Mouse (Mus musculus): ENCODE measurements around the gene Slf2. TPM values are rescaled to one million over a fixed set of nuclear protein-coding genes. Genes with fewer than 3 reads are reported as not detected.
A peak's percentile ranks its signal among the peaks of the same experiment; 100 is the strongest.

Slf2 gene
- polyA plus RNA-seq, 1 experiment from 2014 or later = 57.0 TPM

GRCm38 (mm10) chr19:44989567-44990495 is 58.9 kb downstream of the Slf2 start:
- DNase-seq (ENCODE audit: low spot score) (no peak), ATAC-seq (ENCODE audit: insufficient number of reproducible peaks, low FRiP score, low TSS enrichment, low read depth) (0 out of 2 replicates have a peak, but pooled peaks have one; percentile 10)
- Histone ChIP-seq H3K4me2 (ENCODE audit: low read depth, severe bottlenecking) (peak overlapping the region; percentile 96), H3K27ac (replicated peaks; ENCODE audit: low read depth, low read length) (no peak overlapping the region; the same call in 1 of the 2 replicates), H3K9me3 (ENCODE audit: control insufficient read depth, low read length) (no peaks in the 10 kb centered on the region), H3K4me1 (ENCODE audit: control insufficient read depth, insufficient read depth, low read length) (peaks cover 15% of the 10 kb centered on the region), H3K27me3 (ENCODE audit: control insufficient read depth, insufficient read depth, low read length) (no peaks in the 10 kb centered on the region), H3K4me3 (ENCODE audit: low read depth, low read length) (peak overlapping the region; percentile 75), H3K9ac (ENCODE audit: low read length) (peak overlapping the region; percentile 75), H3K36me3 (ENCODE audit: control insufficient read depth, insufficient read depth, low read length) (no peaks in the 10 kb centered on the region)
- 8% methylated on average over 21 of the region's 22 CpGs for WGBS

DNA sequence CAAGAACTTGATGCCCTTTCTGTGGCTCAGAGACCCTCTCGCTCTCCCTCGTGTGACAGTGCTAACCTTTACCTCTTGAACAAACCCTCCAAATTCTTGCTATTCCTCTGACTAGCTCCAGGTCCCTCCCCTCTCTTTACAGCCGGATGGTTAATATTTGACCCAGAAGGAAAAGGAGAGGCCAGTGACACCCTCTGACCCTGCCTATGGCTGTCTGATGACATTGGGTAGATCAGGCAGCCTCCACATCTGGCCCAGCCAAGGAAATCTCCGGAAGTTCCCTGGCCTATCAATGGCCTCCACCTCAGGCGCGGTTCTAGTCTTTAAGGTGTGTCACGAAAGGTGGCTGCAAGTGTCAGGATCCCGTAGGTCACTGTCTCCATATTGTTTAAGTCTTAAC is 60.1 kb downstream of the Slf2 start:
- H3K36me3 ChIP-seq (ENCODE audit: control insufficient read depth, insufficient read depth, low read length) = no peaks in the 10 kb centered on the region
- ATAC-seq (ENCODE audit: insufficient number of reproducible peaks, low FRiP score, low TSS enrichment, low read depth) = no peak
- DNase-seq (ENCODE audit: low spot score) = no peak
- H3K9me3 ChIP-seq (ENCODE audit: control insufficient read depth, low read length) = no peaks in the 10 kb centered on the region
- H3K27ac ChIP-seq (replicated peaks; ENCODE audit: low read depth, low read length) = no peak overlapping the region
- H3K4me3 ChIP-seq (ENCODE audit: low read depth, low read length) = no peak overlapping the region
- H3K27me3 ChIP-seq (ENCODE audit: control insufficient read depth, insufficient read depth, low read length) = no peaks in the 10 kb centered on the region
- peaks cover 15% of the 10 kb centered on the region for H3K4me1 ChIP-seq (ENCODE audit: control insufficient read depth, insufficient read depth, low read length)
- no peak overlapping the region for H3K4me2 ChIP-seq (ENCODE audit: low read depth, severe bottlenecking)
- H3K9ac ChIP-seq (ENCODE audit: low read length) = no peak overlapping the region
- WGBS = 86% methylated on average over 8 of the region's 8 CpGs

DNA sequence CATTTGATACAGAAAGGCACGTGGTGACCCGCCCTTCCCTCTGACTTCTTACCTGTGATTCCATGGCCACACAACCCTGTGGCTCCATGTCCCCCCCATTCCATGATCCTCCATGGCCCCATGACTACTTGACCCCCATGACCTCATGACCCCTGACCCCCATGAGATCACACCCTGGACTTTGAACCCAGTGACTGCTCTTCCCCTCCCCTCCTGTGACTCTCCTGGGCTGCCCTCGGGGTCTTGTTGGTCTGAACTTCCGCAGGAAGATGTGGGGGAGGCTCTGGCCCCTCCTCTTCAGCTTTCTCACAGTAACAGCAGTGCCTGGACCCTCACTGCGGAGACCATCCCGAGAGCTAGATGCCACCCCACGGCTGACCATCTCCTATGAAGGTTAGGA is 61.3 kb downstream of the Slf2 start:
- no peaks in the 10 kb centered on the region for H3K36me3 ChIP-seq (ENCODE audit: control insufficient read depth, insufficient read depth, low read length)
- ATAC-seq (ENCODE audit: insufficient number of reproducible peaks, low FRiP score, low TSS enrichment, low read depth) (no peak), DNase-seq (ENCODE audit: low spot score) (no peak)
- 34% methylated on average over 7 of the region's 7 CpGs for WGBS
- H3K4me3 ChIP-seq (ENCODE audit: low read depth, low read length) = no peak overlapping the region
- no peak overlapping the region for H3K9ac ChIP-seq (ENCODE audit: low read length)
- peaks cover 15% of the 10 kb centered on the region for H3K4me1 ChIP-seq (ENCODE audit: control insufficient read depth, insufficient read depth, low read length)
- no peaks in the 10 kb centered on the region for H3K9me3 ChIP-seq (ENCODE audit: control insufficient read depth, low read length)
- H3K27me3 ChIP-seq (ENCODE audit: control insufficient read depth, insufficient read depth, low read length) = no peaks in the 10 kb centered on the region
- H3K4me2 ChIP-seq (ENCODE audit: low read depth, severe bottlenecking) = no peak overlapping the region
- H3K27ac ChIP-seq (replicated peaks; ENCODE audit: low read depth, low read length) = no peak overlapping the region

DNA sequence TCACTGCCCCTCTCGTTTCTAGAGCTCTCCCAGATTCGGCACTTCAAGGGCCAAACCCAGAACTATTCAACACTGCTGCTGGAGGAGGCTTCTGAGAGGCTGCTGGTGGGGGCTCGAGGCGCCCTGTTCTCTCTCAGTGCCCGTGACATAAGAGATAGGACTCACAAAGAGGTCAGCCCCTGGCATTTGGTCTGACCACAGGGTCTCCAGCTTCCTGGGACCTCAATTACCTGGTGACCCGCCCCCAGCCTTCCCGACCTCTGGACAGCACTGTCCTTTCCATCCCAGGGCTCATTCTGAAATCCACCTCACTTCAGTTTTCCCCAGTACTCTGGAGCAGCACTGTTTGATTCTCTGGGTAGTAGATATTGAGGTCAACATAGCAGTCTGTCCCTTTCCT is 61.8 kb downstream of the Slf2 start:
- 43% methylated on average over 7 of the region's 7 CpGs for WGBS
- no peaks in the 10 kb centered on the region for H3K27me3 ChIP-seq (ENCODE audit: control insufficient read depth, insufficient read depth, low read length)
- no peak overlapping the region for H3K9ac ChIP-seq (ENCODE audit: low read length)
- no peaks in the 10 kb centered on the region for H3K9me3 ChIP-seq (ENCODE audit: control insufficient read depth, low read length)
- no peak overlapping the region for H3K4me3 ChIP-seq (ENCODE audit: low read depth, low read length)
- ATAC-seq (ENCODE audit: insufficient number of reproducible peaks, low FRiP score, low TSS enrichment, low read depth) = no peak
- no peak overlapping the region for H3K27ac ChIP-seq (replicated peaks; ENCODE audit: low read depth, low read length)
- peaks cover 1% of the 10 kb centered on the region; the same call in 1 of the 2 replicates for H3K36me3 ChIP-seq (ENCODE audit: control insufficient read depth, insufficient read depth, low read length)
- no peak overlapping the region for H3K4me2 ChIP-seq (ENCODE audit: low read depth, severe bottlenecking)
- peaks cover 15% of the 10 kb centered on the region for H3K4me1 ChIP-seq (ENCODE audit: control insufficient read depth, insufficient read depth, low read length)
- no peak for DNase-seq (ENCODE audit: low spot score)

- Histone ChIP-seq H3K4me2 (ENCODE audit: low read depth, severe bottlenecking) (no peak overlapping the region), H3K9ac (ENCODE audit: low read length) (no peak overlapping the region), H3K27ac (replicated peaks; ENCODE audit: low read depth, low read length) (no peak overlapping the region), H3K4me3 (ENCODE audit: low read depth, low read length) (no peak overlapping the region), H3K4me1 (ENCODE audit: control insufficient read depth, insufficient read depth, low read length) (no peaks in the 10 kb centered on the region), H3K27me3 (ENCODE audit: control insufficient read depth, insufficient read depth, low read length) (no peaks in the 10 kb centered on the region), H3K36me3 (ENCODE audit: control insufficient read depth, insufficient read depth, low read length) (peaks cover 6% of the 10 kb centered on the region; the same call in 1 of the 2 replicates), H3K9me3 (ENCODE audit: control insufficient read depth, low read length) (no peaks in the 10 kb centered on the region)
- WGBS = 80% methylated on average over 11 of the region's 11 CpGs
- DNase-seq (ENCODE audit: low spot score) (no peak), ATAC-seq (ENCODE audit: insufficient number of reproducible peaks, low FRiP score, low TSS enrichment, low read depth) (no peak)
Measured at GRCm38 (mm10) chr19:44997786-44998185, 66.8 kb downstream of the Slf2 start.

DNA sequence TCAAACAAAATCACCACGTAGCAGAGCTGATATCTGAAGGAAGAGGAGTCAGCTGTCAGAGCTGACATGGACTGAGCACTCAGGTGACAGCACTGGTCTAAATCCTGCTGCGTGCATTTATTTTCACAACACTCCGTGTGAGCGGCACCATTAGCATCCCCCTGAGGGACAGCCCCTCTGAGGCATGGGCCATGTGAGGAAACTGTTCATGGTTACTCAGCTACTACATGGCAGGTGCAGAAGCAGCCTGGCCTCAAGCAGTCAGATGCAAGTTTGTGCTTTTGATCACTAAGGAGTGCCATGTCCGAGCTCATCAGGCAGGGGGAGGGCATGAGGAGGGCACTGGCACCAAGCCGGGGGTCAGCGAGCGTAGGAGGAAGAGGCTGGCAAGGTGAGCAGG is 68.7 kb downstream of the Slf2 start:
- ATAC-seq (ENCODE audit: insufficient number of reproducible peaks, low FRiP score, low TSS enrichment, low read depth) = no peak

GRCm38 (mm10) chr19:45002301-45002700 is 71.3 kb downstream of the Slf2 start:
- 59% methylated on average over 3 of the region's 3 CpGs for WGBS
- no peak overlapping the region for H3K4me3 ChIP-seq (ENCODE audit: low read depth, low read length)

More for the DNA sequence above, 68.7 kb downstream of the Slf2 start:
- H3K4me2 ChIP-seq (ENCODE audit: low read depth, severe bottlenecking) = no peak overlapping the region
- H3K4me1 ChIP-seq (ENCODE audit: control insufficient read depth, insufficient read depth, low read length) = no peaks in the 10 kb centered on the region
- H3K27ac ChIP-seq (replicated peaks; ENCODE audit: low read depth, low read length) = no peak overlapping the region
- peaks cover 9% of the 10 kb centered on the region; the same call in 1 of the 2 replicates for H3K36me3 ChIP-seq (ENCODE audit: control insufficient read depth, insufficient read depth, low read length)
- no peaks in the 10 kb centered on the region for H3K27me3 ChIP-seq (ENCODE audit: control insufficient read depth, insufficient read depth, low read length)
- DNase-seq (ENCODE audit: low spot score) = no peak
- WGBS = 86% methylated on average over 8 of the region's 8 CpGs
- H3K4me3 ChIP-seq (ENCODE audit: low read depth, low read length) = no peak overlapping the region
- no peak overlapping the region for H3K9ac ChIP-seq (ENCODE audit: low read length)
- no peaks in the 10 kb centered on the region for H3K9me3 ChIP-seq (ENCODE audit: control insufficient read depth, low read length)

GRCm38 (mm10) chr19:45003740-45004516 is 73.0 kb downstream of the Slf2 start:
- WGBS = 90% methylated on average over 7 of the region's 7 CpGs
- Histone ChIP-seq H3K4me2 (ENCODE audit: low read depth, severe bottlenecking) (no peak overlapping the region), H3K4me1 (ENCODE audit: control insufficient read depth, insufficient read depth, low read length) (peaks cover 10% of the 10 kb centered on the region), H3K9ac (ENCODE audit: low read length) (no peak overlapping the region), H3K4me3 (ENCODE audit: low read depth, low read length) (no peak overlapping the region), H3K27ac (replicated peaks; ENCODE audit: low read depth, low read length) (no peak overlapping the region), H3K36me3 (ENCODE audit: control insufficient read depth, insufficient read depth, low read length) (0 out of 2 replicates have a peak, but pooled peaks cover 5% of the 10 kb centered on the region), H3K27me3 (ENCODE audit: control insufficient read depth, insufficient read depth, low read length) (no peaks in the 10 kb centered on the region), H3K9me3 (ENCODE audit: control insufficient read depth, low read length) (no peaks in the 10 kb centered on the region)
- DNase-seq (ENCODE audit: low spot score) = no peak
- no peak for ATAC-seq (ENCODE audit: insufficient number of reproducible peaks, low FRiP score, low TSS enrichment, low read depth)

More at GRCm38 (mm10) chr19:45002301-45002700, 71.3 kb downstream of the Slf2 start:
- H3K9ac ChIP-seq (ENCODE audit: low read length) = no peak overlapping the region
- H3K9me3 ChIP-seq (ENCODE audit: control insufficient read depth, low read length) = no peaks in the 10 kb centered on the region
- no peaks in the 10 kb centered on the region for H3K27me3 ChIP-seq (ENCODE audit: control insufficient read depth, insufficient read depth, low read length)
- ATAC-seq (ENCODE audit: insufficient number of reproducible peaks, low FRiP score, low TSS enrichment, low read depth) (no peak), DNase-seq (ENCODE audit: low spot score) (no peak)
- H3K36me3 ChIP-seq (ENCODE audit: control insufficient read depth, insufficient read depth, low read length) = peaks cover 9% of the 10 kb centered on the region; the same call in 1 of the 2 replicates
- peaks cover 10% of the 10 kb centered on the region for H3K4me1 ChIP-seq (ENCODE audit: control insufficient read depth, insufficient read depth, low read length)
- H3K4me2 ChIP-seq (ENCODE audit: low read depth, severe bottlenecking) = no peak overlapping the region
- no peak overlapping the region for H3K27ac ChIP-seq (replicated peaks; ENCODE audit: low read depth, low read length)
